In the genomic region with DNA sequence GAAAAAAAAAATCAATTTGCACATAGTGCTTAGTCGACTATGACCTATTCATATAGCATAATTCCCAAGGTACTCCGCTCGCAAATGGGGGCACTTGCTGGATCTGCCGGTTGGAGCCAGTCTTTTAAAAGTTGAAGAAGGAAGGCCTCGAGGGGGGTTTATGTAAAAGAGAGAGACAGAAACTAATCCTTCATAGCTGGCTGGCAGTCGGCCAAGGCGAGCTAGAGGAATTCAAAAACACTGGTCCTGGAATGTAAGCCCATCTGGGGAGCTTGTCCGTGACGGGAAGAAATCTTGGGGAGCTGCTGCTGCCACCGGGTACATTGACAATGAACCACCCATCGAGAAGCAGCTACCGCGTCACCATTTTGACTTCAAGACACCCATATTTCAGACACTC, we compare ENCODE assay signal across 8 mouse cellular contexts.
DNase-seq lines count a peak whose midpoint lies in the region; ATAC-seq and TF ChIP-seq lines count a peak whose summit lies in the region.

No protein-coding gene starts in this region.

- H3K9ac ChIP-seq in forebrain, embryonic 14.5 days (ENCODE audit: low read length), result no peak overlapping the region
- H3K9ac ChIP-seq in lung, postnatal 0 days (replicated peaks; ENCODE audit: low read depth), result no peak overlapping the region

- 0 out of 2 replicates have a peak, but pooled peaks cover 3% of the 10 kb centered on the region for H3K4me1 ChIP-seq in forebrain, embryonic 14.5 days (ENCODE audit: control insufficient read depth, insufficient read depth, low read length)
- H3K4me1 ChIP-seq in lung, postnatal 0 days (ENCODE audit: insufficient read depth, low read depth, low read length), result no peaks in the 10 kb centered on the region

- no peak for TF ChIP-seq CTCF in lung, postnatal 0 days (IDR thresholded peaks at IDR 0.05)

- H3K4me2 ChIP-seq in forebrain, embryonic 14.5 days (ENCODE audit: low read length), result peak overlapping the region; percentile 28; the same call in 1 of the 2 replicates
- peak overlapping the region; percentile 30 for H3K4me2 ChIP-seq in lung, postnatal 0 days (replicated peaks; ENCODE audit: low read depth, low read length)

- no peaks in the 10 kb centered on the region; the same call in 1 of the 2 replicates for H3K9me3 ChIP-seq in forebrain, embryonic 14.5 days (replicated peaks; ENCODE audit: control insufficient read depth, low read length)
- no peaks in the 10 kb centered on the region for H3K9me3 ChIP-seq in lung, postnatal 0 days (ENCODE audit: low read length)

- intact Hi-C loops in heart, postnatal 14 days (cut with DNase I), result no loop called here

- H3K27me3 ChIP-seq in forebrain, embryonic 14.5 days (replicated peaks; ENCODE audit: control insufficient read depth, insufficient read depth, low read length), result no peaks in the 10 kb centered on the region
- no peaks in the 10 kb centered on the region for H3K27me3 ChIP-seq in lung, postnatal 0 days (replicated peaks; ENCODE audit: insufficient read depth, low read length)

- no peak for TF ChIP-seq EP300 in lung, postnatal 0 days (IDR thresholded peaks at IDR 0.05)

- H3K27ac ChIP-seq in forebrain, embryonic 14.5 days (ENCODE audit: low read depth, low read length), result no peak overlapping the region
- H3K27ac ChIP-seq in lung, postnatal 0 days (ENCODE audit: low read length), result no peak overlapping the region

- peak; percentile 57 to 72 for DNase-seq in urinary bladder, postnatal 4 days (ENCODE audit: low spot score in 2 of 2)
- no peak for DNase-seq in urinary bladder, adult 2 months (ENCODE audit: low spot score)
- DNase-seq in forebrain, embryonic 14.5 days (ENCODE audit: low spot score), result peak; percentile 88
- peak; percentile 53 to 66 for DNase-seq in heart, postnatal 14 days
- DNase-seq in kidney, postnatal 36 days, result peak; percentile 63 to 77
- peak; percentile 70 for DNase-seq in lung, postnatal 0 days (ENCODE audit: low spot score)
- peak; percentile 17 to 52 for DNase-seq in right cerebral cortex, adult 2 months (ENCODE audit: low spot score in 2 of 2)
- DNase-seq in c-Kit-positive CD71-positive TER-119-positive erythroid progenitor cells, embryonic 14.5 days (ENCODE audit: low spot score), result no peak

- H3K36me3 ChIP-seq in forebrain, embryonic 14.5 days (ENCODE audit: control insufficient read depth, insufficient read depth, low read length), result no peaks in the 10 kb centered on the region
- no peaks in the 10 kb centered on the region for H3K36me3 ChIP-seq in lung, postnatal 0 days (ENCODE audit: insufficient read depth, low read length)

- no peak overlapping the region for H3K4me3 ChIP-seq in forebrain, embryonic 14.5 days (ENCODE audit: low read depth, low read length)
- H3K4me3 ChIP-seq in lung, postnatal 0 days (ENCODE audit: low read depth, low read length), result no peak overlapping the region

- WGBS in forebrain, embryonic 14.5 days, result 5% methylated on average over 13 of the region's 13 CpGs
- WGBS in lung, postnatal 0 days, result 20% methylated on average over 13 of the region's 13 CpGs

- ATAC-seq in forebrain, embryonic 14.5 days, result peak; percentile 85
- ATAC-seq in lung, postnatal 0 days, result peak; percentile 47

Comparison
In these comparisons a context has a peak if more than half of its experiments do, and no peak if none do; other contexts are left out.
1. DNase-seq: peak in urinary bladder, postnatal 4 days (2 of 2), forebrain, embryonic 14.5 days (single experiment), heart, postnatal 14 days (2 of 2), kidney, postnatal 36 days (2 of 2), lung, postnatal 0 days (single experiment) and right cerebral cortex, adult 2 months (2 of 2); none in urinary bladder, adult 2 months (single experiment) and c-Kit-positive CD71-positive TER-119-positive erythroid progenitor cells, embryonic 14.5 days (single experiment).